Mouse (Mus musculus) ovary, postnatal 10 days (tissue): ENCODE data around the gene Smagp.

Experiments
- DNase-seq: peaks from one replicate; pipeline ENCODE4 v3.0.0; 2022; ENCODE audit warnings: low spot score

Smagp gene

GRCm38 (mm10) chr15:100636700-100637501 is at the start of gene Smagp:
Smagp (minus strand) TSS chr15:100636940.
- peak; percentile 18 for DNase-seq

- no peak for DNase-seq
These were observed 49.7 kb upstream of the Smagp start for GRCm38 (mm10) chr15:100686434-100686833.

GRCm38 (mm10) chr15:100685849-100686248 is 49.1 kb upstream of the Smagp start:
- no peak for DNase-seq

GRCm38 (mm10) chr15:100685255-100685654 is 48.5 kb upstream of the Smagp start:
- no peak for DNase-seq

GRCm38 (mm10) chr15:100684450-100684849 is 47.7 kb upstream of the Smagp start:
- no peak for DNase-seq

DNA sequence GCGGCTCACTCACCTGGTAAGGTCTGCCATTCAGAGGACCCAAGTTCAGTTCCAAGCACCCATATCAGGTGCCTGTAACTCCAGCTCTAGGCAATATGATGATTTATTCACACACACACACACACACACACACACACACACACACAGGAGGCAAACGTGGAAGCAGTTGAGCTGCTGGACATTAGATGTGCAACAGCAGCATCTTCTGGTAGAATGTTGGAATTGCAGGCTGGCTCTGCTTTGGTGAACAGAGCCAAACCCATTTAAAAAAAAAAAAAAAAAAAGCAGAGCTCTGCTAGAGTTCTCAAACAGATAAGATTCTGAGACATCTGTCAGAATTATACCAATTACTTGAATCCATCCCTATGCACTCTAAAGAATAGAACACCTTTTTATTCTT is 46.3 kb upstream of the Smagp start:
- peak; percentile 41 for DNase-seq

DNA sequence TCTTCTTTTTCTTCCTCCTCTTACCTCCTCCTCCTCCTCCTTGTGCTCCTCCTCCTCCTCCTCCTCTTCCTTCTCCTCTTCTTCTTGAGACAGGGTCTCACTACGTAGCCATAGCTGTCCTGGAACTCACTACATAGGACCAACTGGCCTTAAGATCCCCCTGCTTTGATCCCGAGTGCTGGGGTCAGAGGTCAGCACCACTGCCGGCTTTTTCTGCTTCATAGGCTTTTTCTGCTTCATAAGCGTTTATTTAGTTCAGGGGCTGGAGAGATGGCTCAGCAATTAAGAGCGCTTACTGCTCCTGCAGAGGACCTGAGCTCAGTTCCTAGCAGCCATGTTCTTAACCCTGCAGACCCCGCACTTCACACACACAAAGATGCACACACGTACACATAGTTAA is 45.0 kb upstream of the Smagp start:
- DNase-seq, result no peak

- no peak for DNase-seq
These were observed 43.6 kb upstream of the Smagp start for GRCm38 (mm10) chr15:100680381-100680780.

- DNase-seq, result no peak
These were observed 42.3 kb upstream of the Smagp start for GRCm38 (mm10) chr15:100679005-100679404.

DNA sequence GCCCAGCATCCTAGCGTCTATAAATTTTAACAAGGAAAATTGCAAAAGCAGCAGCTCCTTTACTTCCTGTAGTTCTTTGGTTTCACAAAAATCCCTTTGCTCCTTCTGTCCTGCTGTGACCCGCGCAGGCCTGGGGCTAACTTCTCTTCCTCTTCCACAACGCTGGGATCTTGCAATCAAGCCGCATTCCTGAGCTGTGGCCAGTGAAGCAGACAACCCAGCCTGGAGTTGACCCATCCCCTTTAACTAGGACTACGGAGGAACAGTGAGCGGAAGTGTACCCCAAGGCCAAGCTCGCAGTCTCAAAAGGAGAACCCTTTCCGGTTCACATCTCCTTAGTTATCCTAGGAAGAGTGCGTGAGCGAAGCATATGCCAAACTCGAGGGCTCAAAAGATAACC is 41.8 kb upstream of the Smagp start:
- DNase-seq, result no peak

- DNase-seq, result no peak
These were observed 40.9 kb upstream of the Smagp start for GRCm38 (mm10) chr15:100677675-100678074.

DNA sequence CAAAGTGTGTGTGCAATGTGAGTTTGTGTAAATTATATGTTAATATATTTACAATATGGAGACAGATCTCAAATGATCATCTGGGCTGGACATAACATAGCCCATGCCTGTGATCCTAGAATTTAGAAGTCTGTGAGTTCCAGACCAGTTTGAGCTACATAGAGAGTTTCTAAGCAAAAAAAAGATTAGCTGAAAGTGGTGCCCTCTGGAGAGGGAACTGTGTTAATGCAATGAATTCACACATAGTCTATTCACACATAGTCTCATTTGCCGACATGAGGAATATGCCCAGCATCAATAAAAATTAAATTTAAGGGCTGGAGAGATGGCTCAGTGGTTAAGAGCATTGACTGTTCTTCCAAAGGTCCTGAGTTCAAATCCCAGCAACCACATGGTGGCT is 39.8 kb upstream of the Smagp start:
- no peak for DNase-seq

- DNase-seq, result no peak
These were observed 38.7 kb upstream of the Smagp start for GRCm38 (mm10) chr15:100675486-100675885.

GRCm38 (mm10) chr15:100674566-100674965 is 37.8 kb upstream of the Smagp start:
- no peak for DNase-seq

DNA sequence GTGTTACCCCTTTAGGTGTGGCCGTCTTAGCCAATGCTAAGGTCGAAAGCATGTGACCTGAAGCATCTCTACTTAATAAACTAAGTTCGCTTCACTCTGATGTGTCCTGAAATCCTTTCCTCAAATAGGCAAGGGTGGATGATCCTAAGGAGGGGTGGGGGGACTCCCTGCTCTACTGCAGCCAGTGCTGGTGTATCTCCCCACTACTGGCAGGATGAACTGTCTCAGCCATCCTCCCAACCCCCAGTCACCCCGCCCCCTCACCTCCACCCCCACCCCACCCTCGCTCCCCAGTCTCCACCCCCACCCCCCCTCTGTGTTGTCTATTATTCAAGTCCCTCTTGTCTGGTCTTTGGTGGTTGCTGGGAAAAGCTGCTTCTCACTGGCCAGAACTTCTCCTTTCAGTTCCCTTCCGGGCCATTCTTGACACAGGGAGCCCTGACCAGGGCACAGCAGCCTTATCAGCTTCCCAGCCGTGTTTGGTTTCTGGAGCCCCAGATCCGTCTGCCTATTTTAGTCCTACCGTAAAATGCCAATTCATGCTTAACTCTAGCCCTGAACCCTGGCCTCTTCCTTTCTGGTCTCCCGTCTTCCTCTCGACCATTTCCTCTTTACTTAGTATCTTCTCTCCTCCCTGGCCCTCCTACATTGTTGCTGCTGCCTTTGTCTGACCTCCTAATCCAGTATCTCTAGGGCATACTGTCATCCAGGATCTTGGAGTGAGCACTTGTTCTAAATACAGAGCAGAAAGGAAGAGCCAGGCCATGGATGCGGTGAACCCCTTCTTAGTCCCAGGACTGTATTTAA is 37.0 kb upstream of the Smagp start:
- no peak for DNase-seq

- DNase-seq, result no peak
These were observed 34.1 kb upstream of the Smagp start for GRCm38 (mm10) chr15:100670833-100671232.

DNA sequence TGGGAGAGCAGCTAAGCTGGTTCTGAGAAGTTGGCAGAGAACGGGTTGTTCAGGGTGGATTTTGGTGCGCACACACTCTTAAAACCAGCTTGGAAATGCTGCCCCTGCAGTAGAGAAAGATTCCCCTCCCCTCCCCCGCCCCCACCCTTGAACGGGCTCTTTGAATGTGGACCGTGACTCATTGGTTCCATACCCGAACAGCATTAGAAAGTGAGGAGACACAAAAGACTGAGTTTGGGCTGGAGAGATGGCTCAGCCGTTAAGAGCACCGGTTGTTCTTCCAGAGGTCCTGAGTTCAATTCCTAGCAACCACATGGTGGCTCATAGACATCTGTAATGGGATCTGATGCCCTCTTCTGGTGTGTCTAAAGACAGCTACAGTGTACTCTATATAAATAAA is 33.3 kb upstream of the Smagp start:
- no peak for DNase-seq

DNA sequence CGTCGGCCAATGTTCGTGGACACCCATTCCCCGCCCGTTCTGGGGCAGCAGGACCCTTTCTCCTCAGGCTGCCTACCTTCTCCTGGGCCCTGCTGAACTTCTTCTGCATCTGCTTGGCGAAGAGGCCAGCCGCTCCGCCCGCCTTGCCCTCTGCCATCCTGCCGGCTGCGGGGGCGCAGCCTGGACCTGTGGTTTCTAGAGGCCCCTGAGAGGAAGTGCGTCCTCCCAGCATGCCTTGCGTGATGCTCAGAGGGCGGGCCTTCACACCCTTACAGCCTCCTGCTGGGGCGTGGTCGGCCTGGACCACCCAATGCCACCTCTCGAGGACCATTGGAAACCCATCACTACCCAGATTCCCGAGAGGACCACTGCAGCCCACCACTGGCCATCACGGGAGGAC is 32.6 kb upstream of the Smagp start, which contains the start of gene Bin2:
Gene Bin2, minus strand, starts transcription at position 217 of the 400 bp plus-strand sequence.
- no peak for DNase-seq

- DNase-seq, result no peak
These were observed 31.3 kb upstream of the Smagp start for GRCm38 (mm10) chr15:100667871-100668545.

DNA sequence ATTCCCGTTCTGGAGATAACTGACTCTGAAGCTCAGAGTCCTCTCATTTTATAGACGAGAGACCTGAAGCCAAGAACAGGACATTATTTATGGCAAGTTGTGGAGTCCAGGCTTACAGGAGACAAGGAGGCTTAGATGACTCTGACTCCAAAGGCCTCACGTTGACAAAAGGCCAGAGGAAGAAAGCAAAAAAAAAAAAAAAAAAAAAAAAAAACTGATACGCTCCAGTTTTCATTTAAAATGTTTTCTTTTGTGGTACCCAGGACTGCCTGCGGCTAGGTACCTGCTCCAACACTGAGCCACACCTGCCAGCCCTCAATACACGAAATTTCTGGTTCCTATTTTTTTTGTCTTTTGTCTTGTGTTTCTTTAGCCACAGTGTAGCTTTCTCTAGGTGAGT is 30.7 kb upstream of the Smagp start:
- DNase-seq, result no peak

GRCm38 (mm10) chr15:100666851-100667250 is 30.1 kb upstream of the Smagp start:
- no peak for DNase-seq

DNA sequence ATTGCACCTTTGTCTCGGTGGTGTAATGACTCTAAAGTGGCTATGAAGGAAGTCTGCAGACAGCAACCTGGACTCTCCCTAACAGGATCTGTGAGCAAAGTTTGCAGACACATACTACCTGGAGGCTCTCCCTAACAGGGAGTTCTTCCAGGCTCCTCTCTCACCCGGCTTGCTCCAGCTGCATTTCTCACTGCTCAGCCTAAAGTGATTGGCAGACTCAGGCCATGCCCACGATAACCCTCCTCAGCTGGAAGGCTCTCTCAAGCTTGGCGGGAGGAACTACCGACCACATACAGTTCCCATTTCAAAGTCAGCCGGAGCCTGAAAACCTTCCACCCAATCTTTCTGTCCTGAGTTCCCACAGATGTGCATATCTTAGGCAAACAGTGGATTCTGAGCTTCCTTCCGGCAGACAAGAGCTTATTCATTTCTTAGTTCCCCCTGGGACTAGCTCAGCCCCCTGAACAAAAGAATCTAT is 29.5 kb upstream of the Smagp start:
- no peak for DNase-seq
